In the genomic region with DNA sequence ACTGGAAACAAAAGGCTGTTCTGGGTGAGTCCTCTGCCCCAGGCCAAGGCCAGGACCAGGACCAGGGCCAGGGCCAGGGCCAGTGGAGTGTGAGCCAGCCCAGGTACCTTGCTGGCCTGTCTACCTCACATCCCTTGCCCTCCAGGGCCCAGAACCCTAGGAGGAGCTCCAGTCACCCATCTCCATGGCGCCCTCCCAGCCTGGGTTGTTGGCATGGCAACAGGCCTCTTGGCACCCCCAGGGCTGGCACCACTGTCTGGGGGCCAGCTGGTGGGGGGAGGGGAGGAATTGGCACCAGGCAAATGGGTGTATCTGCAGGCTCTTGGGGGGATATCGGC, we compare ENCODE assay signal across 8 mouse cellular contexts. TPM values are rescaled to one million over a fixed set of nuclear protein-coding genes. Genes with fewer than 3 reads are reported as not detected.
DNase-seq lines count a peak whose midpoint lies in the region; ATAC-seq lines count a peak whose summit lies in the region.

No protein-coding gene starts in this region.

- H3K36me3 ChIP-seq in liver, embryonic 11.5 days (ENCODE audit: control insufficient read depth, insufficient read depth, low read length), result peaks cover 4% of the 10 kb centered on the region; the same call in 1 of the 2 replicates

- peaks cover 32% of the 10 kb centered on the region for H3K4me1 ChIP-seq in liver, embryonic 11.5 days (replicated peaks; ENCODE audit: control insufficient read depth, insufficient read depth, low read length)

- no peak for ATAC-seq in liver, embryonic 11.5 days (replicated peaks; ENCODE audit: low FRiP score)

- no peak overlapping the region; the same call in 1 of the 2 replicates for H3K27ac ChIP-seq in liver, embryonic 11.5 days (ENCODE audit: low read depth, low read length)

- H3K27me3 ChIP-seq in liver, embryonic 11.5 days (replicated peaks; ENCODE audit: control insufficient read depth, insufficient read depth, low read length), result no peaks in the 10 kb centered on the region

- WGBS in liver, embryonic 11.5 days, result 66% methylated on average over 2 of the region's 2 CpGs

- H3K4me2 ChIP-seq in liver, embryonic 11.5 days, result peak overlapping the region; percentile 92

- no peaks in the 10 kb centered on the region for H3K9me3 ChIP-seq in liver, embryonic 11.5 days (ENCODE audit: control insufficient read depth, low read length)

- DNase-seq in ovary, postnatal 14 days (ENCODE audit: low spot score), result peak; percentile 23
- no peak for DNase-seq in ovary, adult 18-20 months (ENCODE audit: low spot score)
- peak; percentile 55 to 60 for DNase-seq in cerebellum, adult 18-20 months
- DNase-seq in frontal cortex, postnatal 10 days (ENCODE audit: low spot score in 2 of 2), result peak; percentile 74 to 86
- peak; percentile 31 for DNase-seq in kidney, postnatal 14 days
- DNase-seq in liver, embryonic 11.5 days (ENCODE audit: low spot score), result peak; percentile 36
- peak; percentile 67 for DNase-seq in retina, postnatal 1 day
- DNase-seq in yolk sac, embryonic 10.5 days (ENCODE audit: low spot score), result no peak

- H3K9ac ChIP-seq in liver, embryonic 11.5 days (ENCODE audit: low read depth, low read length), result peak overlapping the region; percentile 65

- peak overlapping the region; percentile 69 for H3K4me3 ChIP-seq in liver, embryonic 11.5 days (ENCODE audit: low read depth, low read length)

RNA-seq across cellular contexts. Expression of a gene that starts 0.9 kb away (rescaled TPM):
- 29.0 and 32.6 TPM in 2 replicates for polyA plus RNA-seq in liver, embryonic 11.5 days (2014; fragmentation: Nextera tagmentation; extraction: Ambion mirVana)

RNA-seq across cellular contexts. Expression of a gene that starts 25.1 kb away (rescaled TPM):
- polyA plus RNA-seq in liver, embryonic 11.5 days (2014; fragmentation: Nextera tagmentation; extraction: Ambion mirVana), result 0.90 and 1.7 TPM in 2 replicates

RNA-seq across cellular contexts. Expression of a gene that starts 39.9 kb away (rescaled TPM):
- polyA plus RNA-seq in liver, embryonic 11.5 days (2014; fragmentation: Nextera tagmentation; extraction: Ambion mirVana), result 0.69 and 1.0 TPM in 2 replicates

Comparison
In these comparisons a context has a peak if more than half of its experiments do, and no peak if none do; other contexts are left out.
1. DNase-seq: peak in ovary, postnatal 14 days (single experiment), cerebellum, adult 18-20 months (2 of 2), frontal cortex, postnatal 10 days (2 of 2), kidney, postnatal 14 days (single experiment), liver, embryonic 11.5 days (single experiment) and retina, postnatal 1 day (single experiment); none in ovary, adult 18-20 months (single experiment) and yolk sac, embryonic 10.5 days (single experiment).